Mouse (Mus musculus) skeletal muscle tissue, adult 2 months (tissue): ENCODE data around the gene Spire2.
"Not testable (repeated sequence)": the region's sequence is repeated elsewhere in the genome, so short reads cannot be mapped to it uniquely, and the experiment has no call there.

Source experiments
- DNase-seq: peaks from one replicate; pipeline ENCODE4 v3.0.0-alpha.2; 2012; ENCODE audit warnings: low read depth, low spot score

Spire2 gene

GRCm38 (mm10) chr8:123384883-123385540 is 52.5 kb downstream of the Spire2 start:
- DNase-seq: no peak

GRCm38 (mm10) chr8:123387041-123387440 is 54.5 kb downstream of the Spire2 start:
- no peak for DNase-seq

- no peak for DNase-seq
These were observed 55.3 kb downstream of the Spire2 start for GRCm38 (mm10) chr8:123387801-123388200.

DNA sequence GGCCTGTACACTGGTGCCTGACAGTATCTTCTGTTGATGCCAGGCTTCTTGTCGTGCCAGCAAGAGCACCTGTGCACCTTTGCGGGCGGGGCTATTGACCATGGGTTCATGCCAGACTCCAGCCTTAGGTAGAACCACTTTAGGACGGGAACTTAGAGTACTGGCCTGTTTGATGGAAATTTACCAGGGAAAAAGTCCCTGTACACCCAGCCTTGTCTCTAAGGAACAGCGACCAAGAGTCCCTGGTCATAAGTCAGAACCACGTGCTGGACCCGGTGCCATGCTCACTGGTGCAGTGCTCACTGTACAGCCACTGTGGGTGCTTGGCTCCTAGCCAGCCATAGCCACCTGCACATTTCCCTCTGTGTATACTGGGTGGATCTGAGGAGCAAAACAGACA is 56.5 kb downstream of the Spire2 start:
- no peak for DNase-seq

- DNase-seq: no peak
These were observed 65.8 kb downstream of the Spire2 start for GRCm38 (mm10) chr8:123398308-123398707.

- DNase-seq: no peak
These were observed 69.4 kb downstream of the Spire2 start for GRCm38 (mm10) chr8:123401936-123402335.

DNA sequence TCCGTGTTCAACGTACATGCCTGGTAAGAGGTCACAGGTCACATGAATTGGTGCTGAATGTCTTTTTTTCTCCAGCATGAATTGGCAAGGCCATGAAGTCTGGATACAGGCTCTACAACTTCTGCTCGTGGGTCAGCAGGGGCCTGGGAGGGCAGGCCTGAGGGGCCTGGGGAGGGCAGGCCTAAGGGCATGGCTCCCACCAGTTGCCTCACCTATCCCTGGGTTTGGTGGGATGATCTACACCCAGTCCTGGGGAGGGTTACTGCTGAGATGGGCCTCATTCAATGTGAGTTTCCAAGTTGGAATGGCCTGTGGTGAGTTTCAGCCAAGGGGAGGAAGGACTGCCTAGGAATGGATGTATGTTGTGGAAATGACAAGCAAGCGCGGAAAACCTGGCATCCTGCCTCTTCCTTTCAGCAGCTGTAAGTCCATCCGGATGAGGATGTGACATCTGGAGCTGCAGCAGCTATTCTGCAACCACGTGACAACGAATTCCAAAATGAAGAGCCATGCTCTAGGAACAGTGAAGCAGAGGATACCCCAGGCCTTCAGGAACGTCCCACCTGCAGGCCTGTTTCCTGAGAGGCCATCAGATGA is 70.3 kb downstream of the Spire2 start:
- no peak for DNase-seq

- no peak for DNase-seq
These were observed 72.0 kb downstream of the Spire2 start for GRCm38 (mm10) chr8:123404521-123404920.

DNA sequence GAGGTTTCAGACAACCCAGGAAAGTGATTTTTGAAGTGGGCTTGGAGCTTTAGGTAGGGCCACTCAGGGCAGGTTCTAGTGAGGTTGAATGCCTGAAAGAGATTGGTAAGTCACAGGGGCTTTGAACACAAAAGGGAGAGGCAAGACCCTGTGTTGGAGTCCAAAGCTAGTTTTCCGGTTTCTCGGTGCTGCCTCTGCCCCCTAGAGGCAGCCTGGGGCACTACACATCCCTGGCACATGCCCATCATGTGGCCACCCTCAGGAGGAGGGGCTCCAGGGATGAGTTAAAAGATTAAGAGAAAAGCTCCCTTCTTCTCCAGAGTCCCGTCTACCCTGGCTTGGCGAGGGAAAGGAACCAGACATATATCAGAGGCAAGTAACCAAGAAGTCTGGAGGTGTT is 74.3 kb downstream of the Spire2 start, which contains the start of gene Mc1r:
Mc1r (plus strand) TSS at position 322 of the 400 bp plus-strand sequence.
- no peak for DNase-seq

- no peak for DNase-seq
These were observed 75.1 kb downstream of the Spire2 start for GRCm38 (mm10) chr8:123407612-123408011.

- no peak for DNase-seq
These were observed 76.4 kb downstream of the Spire2 start for GRCm38 (mm10) chr8:123408586-123409544.

GRCm38 (mm10) chr8:123410049-123410587 is 77.6 kb downstream of the Spire2 start:
- DNase-seq: peak; percentile 60

DNA sequence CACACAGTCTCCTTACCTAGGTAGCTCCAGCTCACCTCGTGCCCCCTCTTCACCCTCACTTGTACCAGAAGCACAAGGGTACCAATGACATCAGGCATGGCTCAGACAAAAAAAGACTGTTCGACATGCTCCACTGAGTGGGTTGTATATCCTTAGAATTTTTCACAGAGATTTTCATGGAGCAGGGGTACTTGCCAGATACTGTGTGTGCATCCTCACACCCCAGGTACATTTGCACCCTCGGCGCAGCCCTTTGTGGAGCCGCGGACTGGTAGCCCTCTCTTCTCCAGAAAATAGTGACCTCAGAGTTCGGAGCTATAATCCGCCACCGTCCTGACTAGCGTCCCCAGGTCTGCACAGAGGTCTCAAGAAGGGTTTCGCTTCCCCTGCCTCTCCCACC is 78.3 kb downstream of the Spire2 start:
- no peak for DNase-seq

GRCm38 (mm10) chr8:123411246-123411645 is 78.7 kb downstream of the Spire2 start, which contains the start of gene Tubb3:
TSS of gene Tubb3 (plus strand) at chr8:123411424.
- DNase-seq: no peak

GRCm38 (mm10) chr8:123411781-123412327 is 79.3 kb downstream of the Spire2 start:
- DNase-seq: no peak

GRCm38 (mm10) chr8:123412560-123413170 is 80.2 kb downstream of the Spire2 start:
- DNase-seq: no peak

GRCm38 (mm10) chr8:123414255-123414654 is 81.7 kb downstream of the Spire2 start:
- no peak for DNase-seq

DNA sequence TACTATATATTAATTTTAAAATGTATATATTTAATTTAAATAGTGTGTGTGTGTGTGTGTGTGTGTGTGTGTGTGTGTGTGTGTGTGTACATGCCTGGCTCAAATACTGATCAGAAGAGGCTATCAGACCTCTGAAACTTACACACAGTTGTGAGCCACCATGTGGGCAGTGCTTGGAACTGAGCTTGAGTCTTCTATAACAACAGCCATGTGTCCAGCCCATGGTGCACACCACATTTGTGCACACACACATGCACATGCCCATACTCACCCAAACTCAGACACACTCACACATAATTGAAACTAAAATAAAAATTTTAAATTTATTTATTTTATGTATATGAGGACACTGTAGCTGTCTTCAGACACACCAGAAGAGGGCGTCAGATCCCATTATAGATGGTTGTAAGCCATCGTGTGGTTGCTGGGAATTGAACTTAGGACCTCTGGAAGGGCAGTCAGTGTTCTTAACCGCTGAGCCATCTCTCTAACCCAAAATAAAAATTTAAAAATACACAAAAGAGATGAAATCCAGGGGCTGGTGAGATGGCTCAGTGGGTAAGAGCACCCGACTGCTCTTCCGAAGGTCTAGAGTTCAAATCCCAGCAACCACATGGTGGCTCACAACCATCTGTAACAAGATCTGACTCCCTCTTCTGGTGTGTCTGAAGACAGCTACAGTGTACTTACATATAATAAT is 82.6 kb downstream of the Spire2 start:
- not testable (repeated sequence) for DNase-seq

DNA sequence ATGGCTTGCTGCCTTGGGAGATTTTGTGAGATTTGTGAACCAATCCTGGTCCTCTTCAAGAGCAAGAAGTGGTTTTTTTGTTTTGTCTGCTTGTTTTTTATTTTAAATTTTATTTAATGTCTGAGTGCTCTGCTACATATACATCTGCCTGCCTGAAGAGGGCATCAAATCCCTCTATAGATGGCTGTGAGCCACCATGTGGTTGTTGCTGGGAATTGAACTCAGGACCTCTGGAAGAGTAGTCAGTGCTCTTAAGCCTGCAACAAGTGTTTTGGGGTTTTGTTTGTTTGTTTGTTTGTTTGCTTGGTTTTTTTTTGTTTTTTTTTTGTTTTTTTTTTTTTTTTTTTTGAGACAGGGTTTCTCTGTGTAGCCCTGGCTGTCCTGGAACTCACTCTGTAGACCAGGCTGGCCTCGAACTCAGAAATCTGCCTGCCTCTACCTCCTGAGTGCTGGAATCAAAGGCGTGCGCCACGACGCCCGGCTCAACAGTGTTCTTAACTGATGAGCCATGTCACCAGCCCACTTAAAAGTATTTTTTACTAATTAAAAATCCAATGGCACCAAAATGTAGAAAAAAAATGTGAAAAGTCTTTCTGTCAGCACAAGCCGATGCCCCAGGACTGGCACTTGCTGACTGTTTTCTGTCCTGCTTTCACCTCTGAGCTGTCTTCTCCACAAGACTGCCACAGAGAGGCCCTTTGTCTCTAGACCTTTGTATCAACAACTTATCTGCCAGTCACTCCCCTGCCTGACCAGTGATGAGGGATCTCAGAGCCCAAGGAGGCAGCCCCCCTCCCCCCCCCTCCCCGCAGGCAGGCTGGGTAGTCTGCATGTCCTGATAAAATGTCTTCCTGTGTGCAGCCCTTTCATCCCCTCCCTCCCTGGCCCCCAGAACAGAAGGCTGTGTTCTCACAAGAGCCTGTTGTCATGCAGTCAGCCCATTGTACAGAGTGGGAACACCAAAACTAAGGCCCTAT is 83.7 kb downstream of the Spire2 start:
- DNase-seq: no peak
